Mouse (Mus musculus) megakaryocyte, adult 5-6 weeks (primary cell): Measurements from ENCODE around the gene Prkca. TPM values are rescaled to one million over a fixed set of nuclear protein-coding genes. Genes with fewer than 3 reads are reported as not detected.

ENCODE experiments used
- ATAC-seq: 2 replicates; pipeline ENCODE4 v1.8.0; 2016; ENCODE audit warnings: mild to moderate bottlenecking, inconsistent platforms; ENCODE audit not compliant: poor library complexity, severe bottlenecking
- total RNA-seq, 2 experiments: library from RNA; stranded (forward) in 1 of 2; stranded (reverse) in 1 of 2; fragments of 153-499, 151-499 nt in 1 of 2; fragments of 221-1000, 200-1000 nt in 1 of 2; gene quantifications; 2 replicates each; pipeline versions ENCODE4 v1.2.3 to v1.2.4; 2015 to 2017

The Prkca gene
- total RNA-seq, 2 experiments from 2014 or later = 4.3 to 6.4 TPM

- ATAC-seq = no peak
Measured at GRCm38 (mm10) chr11:108176715-108177114, 167.0 kb downstream of the Prkca start.

GRCm38 (mm10) chr11:108171917-108172316 is 171.8 kb downstream of the Prkca start:
- no peak for ATAC-seq

- no peak for ATAC-seq
Measured at GRCm38 (mm10) chr11:108171260-108171659, 172.5 kb downstream of the Prkca start.

DNA sequence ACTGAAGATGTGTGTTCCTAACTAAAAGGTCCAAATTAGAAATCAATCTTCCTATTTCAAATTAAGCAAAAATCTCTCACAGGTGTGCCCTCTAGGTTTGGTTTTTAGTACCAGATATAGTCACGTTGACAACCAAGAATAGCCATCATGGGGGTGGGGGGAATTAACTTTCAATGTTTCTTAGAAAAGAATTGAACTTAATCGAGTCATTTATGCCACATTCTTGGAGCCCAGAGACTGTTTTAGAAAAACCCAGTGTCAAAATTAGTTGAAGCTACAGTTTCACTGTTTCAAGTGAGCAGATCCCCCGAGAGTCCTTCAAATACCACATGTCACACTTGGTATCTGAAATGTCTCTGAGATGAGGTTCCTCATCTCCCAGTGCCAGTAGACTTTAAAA is 173.6 kb downstream of the Prkca start:
- no peak for ATAC-seq

DNA sequence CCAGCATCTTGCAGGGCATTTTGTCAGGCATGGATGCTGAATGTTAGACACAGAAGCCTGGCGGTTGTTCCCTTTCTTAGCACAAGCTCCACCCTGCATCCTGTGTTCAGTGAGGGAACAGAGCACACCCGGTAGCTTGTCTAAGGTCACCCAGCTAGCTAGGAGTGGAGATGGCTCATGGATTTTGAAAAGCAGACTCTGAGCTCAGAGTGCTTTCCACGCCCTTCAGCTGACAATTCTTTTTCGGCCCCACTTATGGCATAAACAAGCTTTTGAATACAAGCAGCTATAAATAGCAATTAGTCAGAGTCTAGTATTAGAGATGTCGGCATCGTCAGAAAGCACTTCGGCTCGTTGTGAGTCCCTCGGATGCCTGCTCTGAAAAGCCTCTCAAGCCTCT is 178.0 kb downstream of the Prkca start:
- ATAC-seq = no peak

DNA sequence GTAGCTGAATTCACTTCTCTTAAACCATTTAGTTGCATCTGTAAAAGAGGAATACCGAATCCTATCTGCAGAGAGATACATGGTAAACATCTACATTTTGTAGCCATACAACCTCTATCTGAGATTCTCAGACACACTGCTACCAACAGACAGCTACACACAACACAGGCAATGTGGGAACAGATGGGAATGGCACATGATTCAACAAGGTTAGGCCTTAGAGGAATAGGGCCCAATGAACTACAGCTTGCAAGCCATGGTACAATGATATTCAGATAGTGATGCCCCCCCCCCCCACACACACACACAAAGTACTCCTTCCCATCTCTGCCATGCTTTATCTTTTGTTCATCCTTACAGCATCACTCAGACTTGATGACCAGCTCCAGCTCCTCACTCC is 181.1 kb downstream of the Prkca start:
- ATAC-seq = no peak

DNA sequence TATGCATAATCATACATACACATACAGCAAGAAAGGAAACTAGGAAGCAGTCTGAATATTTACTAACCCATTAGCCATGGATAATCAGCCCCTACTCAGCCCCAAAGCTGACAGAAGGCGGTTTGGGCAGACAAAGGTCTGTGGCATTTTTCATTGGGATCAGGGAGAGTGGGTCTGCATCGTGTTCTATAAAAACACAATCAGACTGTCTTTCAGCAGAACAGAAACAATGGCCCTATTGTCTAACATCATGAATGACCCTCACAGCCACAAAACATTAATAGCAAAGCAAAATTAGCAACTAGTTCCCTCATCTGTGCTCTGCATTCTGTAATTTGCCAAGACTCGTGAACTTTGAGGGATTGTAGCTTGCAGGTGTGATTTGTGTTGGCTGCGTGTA is 181.6 kb downstream of the Prkca start:
- no peak for ATAC-seq

DNA sequence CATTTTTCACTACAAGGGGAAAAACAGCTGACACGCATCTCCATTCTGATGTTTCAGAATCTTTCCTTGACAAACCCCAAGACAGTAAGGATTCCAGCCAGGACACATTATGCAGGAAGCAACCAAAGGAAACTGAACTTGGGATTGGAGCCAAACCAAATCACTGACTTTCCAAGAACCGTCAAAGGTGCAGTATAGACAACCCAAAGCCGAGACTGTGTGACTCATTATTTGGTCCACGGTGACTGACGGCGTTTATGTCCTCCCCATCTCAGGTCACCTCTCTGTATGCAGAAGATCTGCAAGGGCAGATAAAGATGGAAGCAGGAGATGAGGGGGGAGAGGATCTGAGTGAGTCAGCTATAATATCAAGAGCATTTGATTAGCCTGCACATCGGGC is 183.7 kb downstream of the Prkca start:
- no peak for ATAC-seq

GRCm38 (mm10) chr11:108158046-108158445 is 185.7 kb downstream of the Prkca start:
- ATAC-seq = no peak

DNA sequence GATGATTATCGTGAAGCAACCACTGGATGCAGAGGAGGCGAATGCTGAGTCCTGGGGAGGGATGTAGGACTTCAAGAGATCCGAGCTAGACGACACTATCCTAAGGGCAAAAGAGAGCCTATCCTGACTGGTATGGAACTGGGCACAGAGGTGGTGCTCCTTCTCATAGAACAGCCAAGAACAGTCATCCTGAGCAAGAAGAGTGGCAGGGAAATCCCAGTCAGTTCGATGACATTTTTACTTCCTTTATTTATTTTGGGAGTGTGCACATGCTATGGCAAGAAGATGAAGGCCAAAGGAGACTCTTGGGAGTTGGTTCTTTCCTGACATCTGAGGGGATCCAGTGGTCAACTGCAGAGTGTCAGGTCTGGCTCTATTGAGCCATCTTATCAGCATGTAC is 186.7 kb downstream of the Prkca start:
- no peak for ATAC-seq

DNA sequence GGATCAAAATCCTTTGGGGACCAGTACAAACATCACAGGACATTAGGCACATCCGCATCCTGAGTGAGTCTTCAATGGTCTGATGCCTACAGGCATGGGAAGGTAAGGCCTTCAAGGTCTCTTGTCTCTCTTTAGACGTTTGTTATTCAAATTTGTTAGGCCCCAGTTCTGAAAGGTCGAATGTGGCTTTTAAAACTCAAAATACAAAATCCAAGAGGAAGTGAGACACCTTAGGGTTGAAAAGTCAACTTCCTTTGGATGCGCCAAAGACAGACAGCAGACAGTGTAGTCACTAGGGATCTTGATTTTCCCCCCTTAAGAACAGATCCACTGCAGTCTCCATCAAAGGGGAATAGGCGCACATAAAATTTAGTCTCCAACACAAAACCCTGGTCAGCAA is 187.6 kb downstream of the Prkca start:
- ATAC-seq = no peak

- ATAC-seq = no peak
Measured at GRCm38 (mm10) chr11:108155088-108155580, 188.6 kb downstream of the Prkca start.

- no peak for ATAC-seq
Measured at GRCm38 (mm10) chr11:108153997-108154841, 189.5 kb downstream of the Prkca start.

DNA sequence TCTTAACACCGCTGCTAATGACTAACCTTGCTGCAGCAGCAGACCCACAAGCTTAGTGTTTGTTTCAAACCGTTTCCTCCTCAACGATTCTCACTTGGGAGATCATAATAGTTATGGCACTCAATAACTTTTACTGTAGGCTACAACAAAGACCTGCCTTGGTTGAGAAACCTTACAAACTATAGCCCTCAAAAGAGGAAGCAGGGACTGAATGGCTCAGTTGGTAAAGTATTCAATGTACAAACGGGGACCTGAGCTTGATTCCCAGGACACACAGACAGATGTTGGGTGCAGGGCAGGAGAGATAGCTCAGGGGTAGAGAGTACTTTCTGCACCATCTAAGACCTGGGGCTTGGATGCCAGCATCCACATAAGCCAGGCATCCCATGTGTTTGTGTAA is 191.1 kb downstream of the Prkca start:
- ATAC-seq = no peak

GRCm38 (mm10) chr11:108150410-108150809 is 193.3 kb downstream of the Prkca start:
- ATAC-seq = no peak

DNA sequence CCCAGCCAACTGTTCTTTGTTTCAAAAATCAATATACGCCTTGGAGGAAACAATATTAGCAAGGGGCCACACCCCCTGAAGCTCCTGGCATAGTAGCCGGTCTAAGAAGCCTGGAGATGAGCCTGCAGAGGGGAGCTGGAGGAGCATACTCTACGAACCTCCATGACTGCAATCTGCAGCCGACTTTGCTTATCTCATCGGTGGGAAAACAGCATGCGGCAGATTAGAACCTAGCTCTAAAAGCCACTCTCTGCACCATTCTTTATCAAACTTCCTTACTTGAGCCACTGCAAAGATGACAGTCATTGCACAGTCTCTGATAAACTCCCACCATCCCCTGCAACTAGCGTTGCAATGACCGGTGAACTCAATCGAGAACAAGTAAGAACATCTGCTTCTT is 194.5 kb downstream of the Prkca start:
- peak; percentile 38; the same call in 1 of the 2 replicates for ATAC-seq

GRCm38 (mm10) chr11:108148491-108148890 is 195.2 kb downstream of the Prkca start:
- ATAC-seq = no peak

DNA sequence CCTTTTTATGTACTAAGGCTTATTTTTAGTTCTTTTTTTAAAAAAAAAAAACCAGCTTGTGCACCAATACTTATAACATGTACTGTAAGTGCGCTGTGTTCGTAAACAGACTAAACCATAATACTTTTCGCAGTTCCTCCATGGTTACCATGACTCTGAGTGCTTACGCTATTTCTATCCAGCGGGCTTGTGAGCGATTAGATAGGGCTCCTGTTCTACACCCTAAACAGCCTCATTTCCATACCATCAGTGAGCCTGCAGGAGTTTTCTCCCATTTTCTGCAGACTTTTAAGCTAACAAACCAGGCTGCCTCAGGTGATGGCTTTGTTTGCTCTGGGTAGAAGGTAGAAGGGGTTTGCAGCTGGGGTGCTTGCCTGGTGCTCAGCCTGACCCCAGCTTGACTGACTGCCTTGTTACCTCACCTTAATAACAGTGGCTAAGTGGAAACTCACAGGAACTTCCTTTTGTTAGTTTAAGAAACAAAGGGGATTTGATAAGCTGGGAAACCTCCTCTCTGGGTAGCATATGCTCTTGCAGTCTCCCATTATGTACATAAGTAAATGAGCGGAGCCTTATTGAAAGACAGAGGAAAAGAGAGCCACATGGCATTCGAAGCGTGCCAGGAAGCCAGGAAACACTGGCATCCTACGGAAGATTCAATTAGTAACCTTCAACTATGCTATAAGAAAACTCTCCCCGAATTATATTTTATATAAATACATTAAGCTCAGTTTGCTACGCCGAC is 197.8 kb downstream of the Prkca start:
- ATAC-seq = no peak

- ATAC-seq = no peak
Measured at GRCm38 (mm10) chr11:108145128-108145527, 198.6 kb downstream of the Prkca start.

DNA sequence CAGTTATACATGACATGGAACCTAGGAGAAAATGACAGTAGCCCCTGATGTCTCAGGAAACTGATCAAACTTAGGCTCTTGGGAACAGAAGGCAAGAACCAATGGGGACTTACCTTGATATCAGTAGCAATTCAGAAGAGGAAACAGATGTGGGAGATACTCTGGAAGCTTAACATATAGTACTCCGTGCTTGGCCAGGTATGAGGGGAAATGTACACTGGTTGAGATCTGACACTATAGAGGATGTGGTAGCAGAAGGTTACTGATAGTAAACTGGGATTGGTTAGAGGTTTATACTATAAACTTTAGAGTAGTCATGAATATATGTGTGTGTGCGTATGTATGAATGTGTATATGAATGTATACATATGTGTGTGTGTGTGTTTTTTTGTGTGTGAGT is 200.0 kb downstream of the Prkca start:
- no peak for ATAC-seq

DNA sequence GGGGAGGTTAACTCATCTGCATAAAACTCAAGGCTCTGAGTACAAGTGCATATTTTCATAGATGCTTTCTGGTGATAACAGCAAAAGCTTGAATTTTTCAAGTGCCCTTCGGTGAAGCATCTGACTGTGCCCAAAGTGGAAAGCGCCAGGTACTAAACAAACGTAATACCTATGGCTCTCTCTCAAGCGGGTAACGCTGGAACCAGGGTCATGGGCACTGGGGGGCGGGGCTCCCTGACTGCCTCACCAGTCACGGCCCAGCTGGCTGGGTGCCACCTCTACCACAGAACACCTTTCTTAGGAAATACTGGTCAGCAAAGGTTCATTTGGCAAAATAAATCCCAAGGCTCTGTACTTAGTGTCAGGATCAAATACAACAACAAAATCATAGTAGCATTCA is 203.7 kb downstream of the Prkca start:
- no peak for ATAC-seq

GRCm38 (mm10) chr11:108136341-108136740 is 207.4 kb downstream of the Prkca start:
- ATAC-seq = no peak
